Mouse (Mus musculus) G1E (cell line): ENCODE data around the gene Il23a.

Experiments used
- CTCF ChIP-seq: IDR thresholded peaks from 2 replicates; pipeline ENCODE4 v1.5.1; 2012; ENCODE audit warnings: low read depth, low read length, inconsistent platforms, mixed read lengths
- GATA1 ChIP-seq: IDR thresholded peaks from 2 replicates; pipeline ENCODE4 v1.6.1; 2012; ENCODE audit warnings: borderline replicate concordance, low read length, inconsistent platforms, mixed read lengths
- TAL1 ChIP-seq: conservative IDR thresholded peaks from 2 replicates; pipeline ENCODE4 v1.6.1; 2012; ENCODE audit warnings: low read depth, low read length, inconsistent platforms, mixed read lengths

DNA sequence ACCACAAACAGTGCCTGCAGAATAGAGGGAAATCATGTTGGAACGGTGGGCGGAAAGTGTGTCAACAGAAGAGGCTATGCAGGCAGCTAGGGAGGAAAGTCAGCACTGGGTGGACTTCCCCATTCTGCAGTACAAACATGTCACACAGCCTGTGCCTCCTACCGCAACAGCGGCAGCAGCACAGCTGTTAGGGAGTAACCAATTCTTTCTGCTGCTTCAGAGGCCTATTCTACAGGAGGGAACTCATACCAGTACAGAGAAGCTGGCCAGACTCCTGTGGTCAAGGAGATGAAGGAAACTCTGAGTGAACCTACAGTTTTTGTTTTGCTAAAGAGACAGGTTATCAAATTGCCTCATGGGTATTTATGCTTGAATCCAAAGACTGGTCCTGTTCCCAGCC lies 39.6 kb downstream of the Il23a start:
- TF ChIP-seq CTCF: no peak
- TF ChIP-seq TAL1: no peak
- TF ChIP-seq GATA1: no peak
